Mouse (Mus musculus) bone marrow macrophage, adult 2 months (primary cell): ENCODE data around the gene Gm49416.

Experiments
- CTCF ChIP-seq: IDR thresholded peaks from 2 replicates; pipeline ENCODE4 v1.5.1; 2012; ENCODE audit warnings: low read depth, mild to moderate bottlenecking, low read length, moderate library complexity
- POLR2A ChIP-seq: IDR thresholded peaks from 2 replicates; pipeline ENCODE4 v1.6.1; 2012; ENCODE audit warnings: mild to moderate bottlenecking, low read depth, low read length, borderline replicate concordance

- TF ChIP-seq POLR2A (no peak), CTCF (no peak)
Observed at GRCm38 (mm10) chr19:8919684-8920072, 31.0 kb downstream of the Gm49416 start.
